Mouse (Mus musculus) monocyte, adult 2 months (primary cell): ENCODE data around the gene Bco1.

Experiments
- DNase-seq, 2 experiments: peaks; one replicate each; pipeline ENCODE4 v3.0.0; 2022; ENCODE audit warnings: low spot score in 2 of 2, low read depth in 1 of 2

The Bco1 gene

GRCm38 (mm10) chr8:117087036-117087435, 8.6 kb upstream of the Bco1 start:
- no peak for DNase-seq

DNA sequence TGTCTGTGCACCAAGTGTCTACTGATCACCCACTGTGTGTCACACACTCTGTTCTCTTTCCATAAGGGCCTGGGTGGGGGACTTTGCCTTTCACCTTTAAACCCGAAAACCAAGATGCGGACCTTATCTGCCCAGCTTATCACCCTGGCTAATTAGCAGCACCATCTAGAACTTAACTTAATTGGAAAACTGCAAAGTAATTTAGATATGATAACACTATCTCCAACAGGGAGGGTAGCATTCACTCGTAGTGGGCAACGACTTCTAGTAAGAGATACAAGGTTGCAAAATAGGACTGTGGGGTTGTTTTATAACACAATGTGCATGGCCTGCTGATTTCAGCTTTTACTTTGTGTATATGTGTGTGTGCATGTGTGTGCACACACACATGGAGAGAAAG, 5.9 kb upstream of the Bco1 start:
- DNase-seq, result no peak

- DNase-seq, result no peak
Measured at GRCm38 (mm10) chr8:117094053-117094452, 1.6 kb upstream of the Bco1 start.

DNA sequence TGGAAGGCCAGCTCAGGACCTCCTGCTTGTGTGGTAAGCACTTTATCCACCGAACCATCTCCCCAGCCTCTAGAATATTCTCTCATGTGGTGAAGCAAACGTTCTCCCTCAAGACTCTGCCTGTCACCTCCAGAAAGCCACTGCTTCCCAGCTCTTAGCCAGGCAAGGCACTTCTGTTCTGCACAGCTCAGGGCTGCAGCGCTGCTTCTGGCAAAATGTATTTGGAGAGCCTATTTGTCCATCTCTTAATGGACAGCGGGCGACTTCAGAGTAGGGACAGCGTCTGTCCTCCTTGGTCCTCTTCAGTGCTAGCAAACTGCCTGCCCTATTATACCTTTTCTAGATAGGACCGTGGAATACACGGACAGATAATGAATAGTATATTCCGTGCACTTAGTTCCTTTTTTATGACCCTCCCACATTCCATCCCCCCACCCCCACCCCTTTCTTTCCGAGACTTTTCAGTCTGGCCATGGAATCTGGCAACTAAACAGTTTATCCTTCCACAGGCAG, 1.5 kb downstream of the Bco1 start:
- DNase-seq, result no peak

DNA sequence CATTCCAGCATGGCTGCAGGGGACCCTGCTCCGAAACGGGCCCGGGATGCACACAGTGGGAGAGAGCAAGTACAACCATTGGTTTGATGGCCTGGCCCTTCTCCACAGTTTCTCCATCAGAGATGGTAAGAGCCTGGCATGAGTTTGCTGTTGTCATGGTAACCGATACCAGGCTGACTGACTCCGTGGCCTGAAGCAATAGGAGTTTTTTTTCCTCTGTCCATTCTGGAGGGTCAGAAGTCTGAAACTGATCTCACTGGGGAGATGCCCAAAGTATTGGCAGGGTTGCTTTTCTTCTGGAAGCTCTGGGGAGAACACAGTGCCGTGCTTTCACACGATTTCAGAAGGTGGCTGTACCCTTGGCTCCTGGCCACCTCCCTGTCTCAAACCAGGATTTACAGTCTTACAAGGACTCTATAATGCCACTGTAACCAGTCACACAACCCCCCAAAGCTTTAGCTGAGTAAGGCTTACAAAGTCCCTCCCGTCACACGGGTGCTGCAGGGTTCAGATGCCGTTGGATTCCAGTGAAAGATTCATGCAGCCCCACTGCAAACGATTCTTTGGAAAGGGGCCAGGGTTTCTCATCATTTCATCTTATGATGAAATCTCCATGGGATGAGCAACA, 2.0 kb downstream of the Bco1 start:
- no peak for DNase-seq

DNA sequence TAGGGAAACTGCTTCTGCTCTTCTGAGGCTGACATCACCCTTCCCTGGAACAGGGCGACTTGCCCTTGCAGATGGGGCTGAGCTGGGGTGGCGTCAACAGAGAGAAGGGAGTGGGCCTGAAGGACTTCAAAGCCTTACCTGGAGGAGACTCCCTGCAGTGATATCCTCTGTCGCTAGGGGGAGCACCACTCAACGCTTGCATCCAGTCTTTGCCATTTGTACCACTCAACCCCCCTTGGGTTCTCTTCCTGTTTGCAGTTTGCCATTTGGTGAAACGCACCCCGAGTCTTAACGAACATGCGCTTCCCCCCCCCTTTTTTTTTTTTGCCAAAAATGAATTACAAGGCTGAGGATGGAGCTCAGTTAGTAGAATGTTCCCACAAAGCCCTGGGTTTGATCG, 11.9 kb downstream of the Bco1 start:
- peak in 1 of 2 experiments; percentile 56 for DNase-seq

- DNase-seq, result no peak
Measured at GRCm38 (mm10) chr8:117109018-117109711, 13.5 kb downstream of the Bco1 start.

GRCm38 (mm10) chr8:117109801-117110390, 14.2 kb downstream of the Bco1 start:
- DNase-seq, result peak in 1 of 2 experiments; percentile 47

DNA sequence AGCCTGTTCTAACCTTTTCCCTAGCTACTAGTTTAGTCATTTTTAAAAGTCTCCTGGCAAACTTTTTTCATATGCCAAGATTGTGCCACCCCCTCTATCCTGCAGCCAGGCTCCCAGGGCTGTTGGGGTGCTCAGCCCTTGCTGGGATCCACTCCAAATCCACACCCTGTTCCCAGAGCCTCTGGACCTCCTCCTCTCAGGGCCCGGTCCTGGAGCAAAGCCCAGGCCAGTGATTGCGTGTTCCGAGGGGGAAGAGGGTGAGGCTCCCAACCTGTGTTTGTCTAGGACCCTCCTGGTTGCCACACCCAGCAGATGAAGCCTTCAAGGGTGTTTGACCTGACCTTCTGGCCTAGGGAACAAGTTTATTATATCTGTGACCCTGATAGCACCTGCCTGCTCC, 16.0 kb downstream of the Bco1 start:
- no peak for DNase-seq

- DNase-seq, result no peak
Measured at GRCm38 (mm10) chr8:117112261-117112660, 16.6 kb downstream of the Bco1 start.

- DNase-seq, result no peak
Measured at GRCm38 (mm10) chr8:117115094-117115493, 19.4 kb downstream of the Bco1 start.

DNA sequence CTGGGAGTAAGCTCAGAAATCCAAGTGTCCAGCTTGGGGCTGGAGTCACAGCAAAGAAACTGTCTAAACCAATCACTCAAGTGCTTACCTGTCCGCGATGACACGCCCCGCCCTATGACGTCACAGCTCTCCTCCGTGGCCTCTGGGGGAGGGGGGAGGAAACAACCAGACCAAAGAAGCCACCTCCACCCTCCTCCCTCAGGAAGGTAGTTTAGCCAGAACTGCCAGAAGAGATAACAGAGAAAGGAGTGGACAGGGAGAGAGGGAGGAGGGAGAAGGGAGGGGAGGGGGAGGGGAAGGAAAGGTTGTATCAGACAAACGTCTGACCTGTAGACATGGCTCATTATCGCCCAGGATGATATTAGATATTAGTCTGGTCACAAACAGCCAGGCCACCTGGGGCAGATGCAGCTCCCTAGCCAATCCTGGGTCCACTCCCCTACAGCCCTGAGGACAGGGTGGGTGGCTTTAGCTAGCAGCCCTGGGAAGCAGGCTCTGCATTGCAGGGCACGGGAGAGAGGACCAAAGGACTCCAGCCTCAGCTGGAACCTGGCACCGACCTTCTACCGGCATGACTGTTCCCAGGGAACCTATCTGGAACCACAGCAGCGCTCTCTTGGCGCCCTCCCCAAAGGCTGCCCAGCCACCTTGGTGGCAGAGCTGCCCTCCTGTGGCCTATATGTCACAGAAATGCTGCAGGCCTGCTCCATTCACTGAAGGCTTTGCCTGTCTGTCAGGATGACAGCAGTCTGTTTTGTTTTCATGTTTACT, 20.2 kb downstream of the Bco1 start:
- DNase-seq, result no peak

DNA sequence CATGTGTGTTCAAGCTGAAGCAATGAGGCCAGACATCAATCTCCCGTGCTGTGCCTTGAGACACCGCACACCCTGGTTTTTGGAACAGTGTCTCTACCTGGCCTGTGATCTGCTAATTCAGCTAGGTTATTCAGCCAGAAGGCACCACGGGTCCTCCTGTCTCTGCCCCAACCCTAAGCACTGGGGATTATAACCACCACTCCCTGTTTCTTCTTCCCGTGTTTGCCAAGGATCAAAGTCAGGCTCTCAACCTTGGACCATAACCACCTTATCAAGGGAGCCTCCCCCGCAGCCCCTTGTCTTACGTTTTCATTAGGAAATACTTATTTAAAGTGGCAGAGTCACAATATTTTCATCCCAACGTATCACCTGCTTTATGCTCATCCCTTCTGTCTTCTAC, 20.9 kb downstream of the Bco1 start:
- DNase-seq, result no peak

DNA sequence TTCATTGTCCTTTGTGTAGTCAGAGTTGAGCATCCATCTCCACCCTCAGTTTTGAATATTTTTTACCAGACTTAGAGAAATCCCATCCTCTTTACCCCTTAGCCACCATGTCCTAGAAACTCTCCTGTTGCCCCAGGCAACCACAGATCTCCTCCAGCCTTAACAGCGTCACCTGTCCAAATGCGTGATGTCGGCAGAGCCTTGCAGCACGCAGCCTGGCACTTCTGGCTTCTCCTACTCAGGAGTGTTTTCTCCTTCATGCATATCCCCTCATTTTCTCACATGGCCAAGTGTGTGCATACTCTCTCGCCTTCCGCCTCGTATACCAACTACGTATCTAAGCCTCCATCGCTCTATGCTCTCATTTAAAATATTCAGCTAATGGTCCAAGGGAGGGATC, 22.8 kb downstream of the Bco1 start:
- no peak for DNase-seq

DNA sequence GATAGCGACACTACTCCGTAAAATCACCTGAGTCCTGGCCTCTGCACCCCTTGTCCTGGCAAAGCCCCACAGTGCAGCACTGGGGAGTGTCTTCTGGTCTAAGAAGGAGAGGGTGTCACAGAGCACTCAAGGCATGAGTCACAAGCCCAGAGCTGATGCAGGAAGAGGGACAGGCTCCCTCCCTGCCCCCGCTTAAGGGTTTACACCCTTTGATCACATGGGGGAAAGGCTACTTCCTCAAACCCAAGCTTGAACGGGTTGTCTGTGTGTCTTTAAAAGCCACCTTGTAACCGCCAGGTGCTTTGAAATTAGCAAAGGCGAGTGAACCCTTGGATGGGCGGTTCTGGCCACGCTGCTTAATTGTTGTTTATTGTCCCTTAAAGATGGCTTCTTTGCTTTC, 25.6 kb downstream of the Bco1 start:
- peak; percentile 43 to 63 for DNase-seq

- DNase-seq, result no peak
Measured at GRCm38 (mm10) chr8:117123850-117124633, 28.4 kb downstream of the Bco1 start.

DNA sequence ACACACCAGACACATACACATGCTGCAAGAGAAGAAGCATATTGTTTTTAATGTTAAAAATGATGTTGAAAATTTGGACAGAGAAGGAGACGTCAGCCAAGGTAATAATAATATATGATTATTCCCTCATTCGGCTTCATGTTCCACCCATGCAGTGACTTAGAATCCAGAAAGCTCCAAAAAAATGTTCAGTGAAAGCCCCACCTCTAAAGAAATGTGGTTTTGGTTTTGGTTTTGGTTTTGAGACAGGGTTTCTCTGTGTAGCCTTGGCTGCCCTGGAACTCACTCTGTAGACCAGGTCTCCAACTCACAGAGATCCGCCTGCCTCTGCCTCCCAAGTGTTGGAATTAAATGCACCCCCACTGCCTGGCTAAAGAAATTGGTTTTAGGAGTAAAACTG, 30.2 kb downstream of the Bco1 start:
- DNase-seq, result no peak

GRCm38 (mm10) chr8:117126411-117126810, 30.8 kb downstream of the Bco1 start:
- no peak for DNase-seq

GRCm38 (mm10) chr8:117127063-117127462, 31.4 kb downstream of the Bco1 start:
- no peak for DNase-seq

DNA sequence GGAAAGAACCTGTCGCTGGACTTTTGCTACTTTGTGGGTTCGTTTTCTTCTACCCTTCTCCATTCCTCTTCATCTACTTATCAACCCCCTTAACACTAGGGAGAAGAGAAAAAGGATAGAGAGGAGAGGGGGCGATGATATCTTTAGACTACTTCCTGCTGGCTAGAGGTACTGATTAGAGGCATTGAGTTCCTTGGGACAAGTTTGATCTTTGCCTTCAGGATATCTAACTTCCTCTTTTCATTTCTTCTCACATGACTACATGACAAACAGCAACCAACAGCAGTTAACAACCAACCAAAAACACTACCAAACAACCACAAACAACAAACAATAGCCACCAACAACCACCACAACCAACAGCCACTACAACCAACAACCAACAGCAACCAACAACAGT, 38.0 kb downstream of the Bco1 start:
- no peak for DNase-seq

DNA sequence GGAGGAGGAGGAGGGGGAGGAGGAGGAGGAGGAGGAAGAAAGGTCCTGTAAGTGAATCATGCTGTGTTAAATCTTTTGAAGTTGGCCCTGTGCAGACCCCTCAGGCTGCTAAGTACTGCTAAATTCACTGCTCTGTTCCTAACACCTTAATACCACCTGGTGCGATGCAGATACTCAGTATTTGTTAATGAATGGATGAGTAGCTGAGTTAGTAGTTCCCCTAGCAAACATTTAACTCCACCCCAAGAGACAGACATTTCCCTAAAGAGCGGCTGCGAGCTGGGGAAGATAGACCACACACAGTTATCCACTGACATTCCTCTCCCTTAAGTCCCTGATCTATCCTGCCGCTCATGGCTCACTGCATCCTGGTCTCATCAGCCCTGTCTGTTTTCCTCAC, 40.7 kb downstream of the Bco1 start:
- DNase-seq, result no peak
